Mouse (Mus musculus) lung, adult 18-20 months (tissue): Measurements from ENCODE around the gene Cd38.

ENCODE experiments used
- DNase-seq, 2 experiments: peaks; one replicate each; pipeline ENCODE4 v3.0.0; 2022; ENCODE audit warnings: mixed read lengths in 2 of 2

Cd38 gene

GRCm38 (mm10) chr5:43948111-43948743 is 79.9 kb downstream of the Cd38 start:
- peak; percentile 94 to 95 for DNase-seq

GRCm38 (mm10) chr5:43948748-43949275 is 80.5 kb downstream of the Cd38 start:
- DNase-seq: peak; percentile 37 to 66

- DNase-seq: no peak
These were observed 84.9 kb downstream of the Cd38 start for GRCm38 (mm10) chr5:43953241-43953640.

- DNase-seq: no peak
These were observed 91.6 kb downstream of the Cd38 start for GRCm38 (mm10) chr5:43959884-43960440.

GRCm38 (mm10) chr5:43961056-43961455 is 92.7 kb downstream of the Cd38 start:
- no peak for DNase-seq
